ENCODE assay signal across 28 mouse cellular contexts in the genomic region with DNA sequence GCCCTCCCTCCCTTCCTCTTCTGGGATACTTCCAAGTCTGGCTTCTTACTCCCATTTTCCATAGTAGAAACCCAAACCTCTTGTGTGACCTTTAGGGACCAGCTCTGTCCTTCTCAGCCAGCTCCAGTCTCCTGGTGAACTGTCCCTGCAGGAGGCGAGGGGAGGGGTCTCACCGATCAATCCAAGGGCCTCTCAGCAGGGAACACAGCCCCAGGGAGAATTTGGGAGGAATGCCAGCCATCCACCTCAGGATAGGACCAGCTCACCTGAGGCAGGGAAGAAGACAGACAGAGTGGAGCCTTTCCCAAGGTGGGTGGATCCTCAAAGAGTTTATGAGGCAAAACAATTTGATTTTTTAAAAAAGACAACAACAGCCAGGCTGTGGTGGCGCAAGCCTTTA. TPM values are rescaled to one million over a fixed set of nuclear protein-coding genes. Genes with fewer than 3 reads are reported as not detected.
"Had no signal": no experiment of that assay in that cellular context is flagged by ENCODE, and none has a peak within 500 bp of the region (broad histone marks: within the 10 kb centered on the region; RNA-seq: fewer than 3 reads in every experiment).

No protein-coding gene starts in this region.

- H3K9me3 ChIP-seq: lung, embryonic 15.5 days; midbrain, embryonic 13.5 days; midbrain, embryonic 15.5 days; neural tube, embryonic 12.5 days had no signal

- H3K9ac ChIP-seq: liver, postnatal 0 days; lung, embryonic 15.5 days; midbrain, embryonic 13.5 days; midbrain, embryonic 15.5 days; neural tube, embryonic 12.5 days had no signal

- H3K4me2 ChIP-seq: lung, embryonic 15.5 days; midbrain, embryonic 11.5 days; midbrain, embryonic 13.5 days; midbrain, embryonic 15.5 days; neural tube, embryonic 12.5 days had no signal

- H3K36me3 ChIP-seq: lung, embryonic 15.5 days; midbrain, embryonic 13.5 days; midbrain, embryonic 15.5 days; neural tube, embryonic 12.5 days had no signal

- DNase-seq: liver, postnatal 0 days; lung, postnatal 14 days; lung, postnatal 36 days; retina, postnatal 1 day; right cerebral cortex, adult 18-20 months; right cerebral cortex, postnatal 25 days; right cerebral cortex, postnatal 4 days; spleen, adult 18-20 months; thymus, adult 18-20 months; thymus, postnatal 14 days; thymus, postnatal 36 days had no signal

- H3K4me3 ChIP-seq: lung, embryonic 15.5 days; megakaryocyte, embryonic 14.5 days; midbrain, embryonic 13.5 days; midbrain, embryonic 15.5 days; neural tube, embryonic 12.5 days had no signal

- H3K27ac ChIP-seq: lung, embryonic 15.5 days; macrophage; midbrain, embryonic 13.5 days; midbrain, embryonic 15.5 days; neural tube, embryonic 12.5 days had no signal

- ATAC-seq: liver, postnatal 0 days; lung, postnatal 0 days; midbrain, embryonic 13.5 days; midbrain, embryonic 15.5 days had no signal

- H3K4me1 ChIP-seq: midbrain, embryonic 15.5 days; neural tube, embryonic 12.5 days had no signal

RNA-seq across cellular contexts. Expression of gene Dnajb8, which starts 11.9 kb away (rescaled TPM):
- total RNA-seq: megakaryocyte progenitor cell, adult 5-6 weeks; midbrain, postnatal 0 days; neutrophil, adult 5-6 weeks had no signal
- polyA plus RNA-seq: liver, postnatal 0 days; lung, adult 2 months; lung, embryonic 15.5 days; lung, postnatal 0 days; macrophage; midbrain, embryonic 11.5 days; midbrain, embryonic 13.5 days; midbrain, embryonic 15.5 days; midbrain, postnatal 0 days; neural tube, embryonic 12.5 days; neural tube, embryonic 14.5 days; small intestine, adult 2 months; stomach, embryonic 14.5 days; stomach, embryonic 16.5 days; thymus, postnatal 0 days had no signal
